Mouse (Mus musculus) midbrain, embryonic 16.5 days (tissue): Measurements from ENCODE around the gene Tob2. TPM values are rescaled to one million over a fixed set of nuclear protein-coding genes. Genes with fewer than 3 reads are reported as not detected.

Source experiments
- ATAC-seq: fragments of 200-750 bp; cut with Nextera tagmentation; 2 replicates; pipeline ENCODE4 v1.8.0; 2017; ENCODE audit warnings: moderate TSS enrichment
- H3K27ac ChIP-seq: fragments of 300-500 bp; sonication (generic); 2 replicates; pipeline ENCODE4 v1.5.1; 2014; ENCODE audit warnings: mild to moderate bottlenecking, low read length, mixed read lengths
- H3K27me3 ChIP-seq: fragments of 300-500 bp; sonication (generic); 2 replicates; pipeline ENCODE4 v1.6.1; 2014; ENCODE audit warnings: low read depth, low read length, mixed read lengths; ENCODE audit not compliant: control insufficient read depth, insufficient read depth
- H3K36me3 ChIP-seq: fragments of 300-500 bp; sonication (generic); 2 replicates; pipeline ENCODE4 v1.6.1; 2014; ENCODE audit warnings: mild to moderate bottlenecking, low read length, moderate library complexity, mixed read lengths; ENCODE audit not compliant: control insufficient read depth, insufficient read depth
- H3K4me1 ChIP-seq: fragments of 300-500 bp; sonication (generic); 2 replicates; pipeline ENCODE4 v1.6.1; 2014; ENCODE audit warnings: mild to moderate bottlenecking, low read length, mixed read lengths; ENCODE audit not compliant: control insufficient read depth, insufficient read depth
- H3K4me2 ChIP-seq: fragments of 300-500 bp; sonication (generic); 2 replicates; pipeline ENCODE4 v1.6.1; 2014; ENCODE audit warnings: mild to moderate bottlenecking, low read length, mixed read lengths
- H3K4me3 ChIP-seq: fragments of 300-500 bp; sonication (generic); 2 replicates; pipeline ENCODE4 v1.5.1; 2014; ENCODE audit warnings: low read depth, mild to moderate bottlenecking, low read length, moderate library complexity, mixed read lengths
- H3K9ac ChIP-seq: fragments of 300-500 bp; sonication (generic); 2 replicates; pipeline ENCODE4 v1.6.1; 2014; ENCODE audit warnings: low read depth, low read length, mixed read lengths
- H3K9me3 ChIP-seq: fragments of 300-500 bp; sonication (generic); replicated peaks from 2 replicates; pipeline ENCODE4 v1.6.1; 2014; ENCODE audit warnings: mild to moderate bottlenecking, low read length, mixed read lengths; ENCODE audit not compliant: control insufficient read depth, poor library complexity, severe bottlenecking
- WGBS: fragments of 180-500 bp; shearing (Covaris S2); extraction: QIAGEN DNeasy Blood & Tissue Kit; methylation state at CpG from one replicate; pipeline ENCODE4 v1.1.7; 2014; 5-methylcytosine and 5-hydroxymethylcytosine counted together
- polyA plus RNA-seq: library from polyadenylated mRNA; unstranded; fragments of >200 nt; fragmentation: Nextera tagmentation; extraction: Ambion mirVana; gene quantifications from 2 replicates; pipeline ENCODE4 v1.2.1, GENCODE M21; 2015

Tob2 gene
- polyA plus RNA-seq, 1 experiment from 2014 or later: 17.1 TPM

- H3K9me3 ChIP-seq: no peaks in the 10 kb centered on the region
- ATAC-seq: no peak
- H3K9ac ChIP-seq: no peak overlapping the region
- WGBS: 93% methylated on average over 7 of the region's 7 CpGs
- no peak overlapping the region for H3K27ac ChIP-seq
- no peaks in the 10 kb centered on the region for H3K27me3 ChIP-seq
- no peak overlapping the region for H3K4me3 ChIP-seq
- H3K4me1 ChIP-seq: no peaks in the 10 kb centered on the region
- H3K36me3 ChIP-seq: peaks cover 13% of the 10 kb centered on the region; the same call in 1 of the 2 replicates
- no peak overlapping the region for H3K4me2 ChIP-seq
Observed at GRCm38 (mm10) chr15:81891140-81891802, 32.7 kb upstream of the Tob2 start.

DNA sequence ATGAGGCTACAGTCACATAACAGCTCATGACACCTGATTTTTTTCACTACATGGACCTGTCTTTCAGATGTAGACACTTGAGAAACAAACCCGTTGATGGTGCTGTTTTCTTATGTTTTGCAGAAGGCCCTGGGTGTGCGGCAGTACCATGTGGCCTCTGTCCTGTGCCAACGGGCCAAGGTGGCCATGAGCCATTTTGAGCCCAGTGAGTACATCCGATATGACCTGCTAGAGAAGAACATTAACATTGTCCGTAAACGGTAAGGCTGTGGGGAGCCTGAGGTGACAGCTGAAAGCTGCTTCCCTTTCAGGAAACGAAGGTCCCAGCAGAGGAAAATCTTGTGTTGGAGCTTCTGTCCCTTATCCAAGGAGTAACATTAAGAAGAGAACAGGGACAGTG is 30.6 kb upstream of the Tob2 start:
- Histone ChIP-seq H3K36me3 (peaks cover 8% of the 10 kb centered on the region; the same call in 1 of the 2 replicates), H3K9ac (no peak overlapping the region)

GRCm38 (mm10) chr15:81886795-81887550 is 28.4 kb upstream of the Tob2 start:
- no peak overlapping the region for H3K9ac ChIP-seq
- H3K4me2 ChIP-seq: no peak overlapping the region
- no peak overlapping the region for H3K27ac ChIP-seq
- no peaks in the 10 kb centered on the region for H3K27me3 ChIP-seq
- no peaks in the 10 kb centered on the region for H3K9me3 ChIP-seq
- H3K4me3 ChIP-seq: no peak overlapping the region
- 95% methylated on average over 6 of the region's 6 CpGs for WGBS
- ATAC-seq: no peak
- no peaks in the 10 kb centered on the region for H3K4me1 ChIP-seq
- peaks cover 8% of the 10 kb centered on the region; the same call in 1 of the 2 replicates for H3K36me3 ChIP-seq

More for the DNA sequence above, 30.6 kb upstream of the Tob2 start:
- Histone ChIP-seq H3K4me2 (no peak overlapping the region), H3K27me3 (no peaks in the 10 kb centered on the region), H3K4me1 (no peaks in the 10 kb centered on the region), H3K4me3 (no peak overlapping the region), H3K27ac (no peak overlapping the region), H3K9me3 (no peaks in the 10 kb centered on the region)
- 97% methylated on average over 7 of the region's 7 CpGs for WGBS
- ATAC-seq: no peak

DNA sequence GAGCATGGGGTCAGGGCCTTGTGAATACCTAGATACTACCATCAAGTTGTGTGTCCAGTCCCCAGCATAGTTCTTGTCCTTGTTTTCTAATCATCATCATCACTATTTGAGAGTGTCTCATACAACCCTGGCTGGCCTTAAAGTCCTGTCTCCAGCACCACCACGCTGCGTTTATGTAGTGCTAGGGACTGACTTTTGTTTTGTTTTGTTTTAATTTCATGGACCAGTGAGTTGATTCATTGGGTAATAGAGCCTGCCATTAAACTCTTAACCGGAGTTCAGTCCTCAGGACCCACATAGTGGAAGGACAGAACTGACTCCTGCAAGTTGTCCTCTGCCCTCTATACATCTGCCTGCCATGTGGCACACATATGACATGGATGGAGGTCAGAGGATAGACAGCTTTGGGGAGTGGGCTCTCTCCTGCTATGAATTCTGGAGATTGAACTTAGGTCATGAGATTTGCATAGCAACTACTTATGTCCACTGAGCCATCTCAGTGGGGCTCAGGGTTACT is 26.9 kb upstream of the Tob2 start:
- WGBS: 84% methylated on average over 3 of the region's 3 CpGs
- no peak overlapping the region for H3K27ac ChIP-seq
- H3K9ac ChIP-seq: no peak overlapping the region
- ATAC-seq: no peak
- no peaks in the 10 kb centered on the region for H3K27me3 ChIP-seq
- H3K36me3 ChIP-seq: 0 out of 2 replicates have a peak, but pooled peaks cover 5% of the 10 kb centered on the region
- H3K4me2 ChIP-seq: no peak overlapping the region
- peaks cover 2% of the 10 kb centered on the region; the same call in 1 of the 2 replicates for H3K4me1 ChIP-seq
- H3K9me3 ChIP-seq: no peaks in the 10 kb centered on the region
- H3K4me3 ChIP-seq: no peak overlapping the region

- no peaks in the 10 kb centered on the region for H3K27me3 ChIP-seq
- peaks cover 19% of the 10 kb centered on the region for H3K4me1 ChIP-seq
- no peaks in the 10 kb centered on the region for H3K36me3 ChIP-seq
- no peak overlapping the region for H3K4me2 ChIP-seq
- H3K9me3 ChIP-seq: no peaks in the 10 kb centered on the region
- whole genome bisulfite sequencing: 85% methylated on average over 3 of the region's 3 CpGs
- no peak overlapping the region for H3K4me3 ChIP-seq
- no peak overlapping the region for H3K27ac ChIP-seq
- H3K9ac ChIP-seq: no peak overlapping the region
- no peak for ATAC-seq
Observed at GRCm38 (mm10) chr15:81882348-81882747, 23.8 kb upstream of the Tob2 start.

DNA sequence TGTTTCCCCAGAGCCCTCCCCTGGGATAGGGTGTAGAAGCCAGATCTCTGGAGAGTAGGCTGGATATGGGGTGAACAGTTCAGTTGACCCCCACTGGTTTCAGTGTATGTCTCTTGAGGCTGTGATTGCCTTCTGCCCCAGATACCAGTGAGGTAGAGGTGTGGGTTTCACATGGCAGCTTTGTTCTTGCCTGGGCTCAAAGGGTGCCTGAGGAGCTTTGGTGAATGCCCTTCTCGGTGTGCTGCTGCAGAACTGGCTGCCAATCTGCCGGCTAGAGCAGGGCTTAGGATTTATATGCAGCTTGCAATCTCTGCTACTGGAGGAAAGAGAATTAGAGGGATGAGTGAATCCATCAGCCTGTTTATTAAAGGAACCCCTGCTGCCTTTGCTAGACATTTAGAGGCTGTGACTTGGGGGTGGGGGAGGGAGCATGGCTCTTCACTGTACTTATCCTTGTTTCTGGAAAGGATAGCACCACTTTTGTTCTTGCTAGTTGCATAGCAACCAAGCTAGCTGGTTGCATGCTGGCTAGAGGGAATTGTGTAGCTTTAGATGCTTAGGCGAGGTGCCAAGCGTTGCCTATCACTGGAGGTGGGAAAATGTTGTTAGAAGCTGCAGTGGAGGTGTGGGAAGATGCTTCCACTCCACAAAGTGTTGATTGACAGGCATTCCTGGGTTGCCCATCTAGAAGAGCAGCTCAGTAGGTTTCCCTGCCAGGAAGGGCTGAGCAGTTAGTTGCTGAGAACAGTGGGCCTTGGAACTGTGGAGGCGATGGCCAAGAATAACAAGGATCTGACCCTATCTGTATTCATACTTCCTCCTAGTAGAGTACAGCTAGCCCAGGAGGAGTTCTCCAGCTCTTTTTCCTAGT is 21.2 kb upstream of the Tob2 start:
- H3K9me3 ChIP-seq: no peaks in the 10 kb centered on the region

DNA sequence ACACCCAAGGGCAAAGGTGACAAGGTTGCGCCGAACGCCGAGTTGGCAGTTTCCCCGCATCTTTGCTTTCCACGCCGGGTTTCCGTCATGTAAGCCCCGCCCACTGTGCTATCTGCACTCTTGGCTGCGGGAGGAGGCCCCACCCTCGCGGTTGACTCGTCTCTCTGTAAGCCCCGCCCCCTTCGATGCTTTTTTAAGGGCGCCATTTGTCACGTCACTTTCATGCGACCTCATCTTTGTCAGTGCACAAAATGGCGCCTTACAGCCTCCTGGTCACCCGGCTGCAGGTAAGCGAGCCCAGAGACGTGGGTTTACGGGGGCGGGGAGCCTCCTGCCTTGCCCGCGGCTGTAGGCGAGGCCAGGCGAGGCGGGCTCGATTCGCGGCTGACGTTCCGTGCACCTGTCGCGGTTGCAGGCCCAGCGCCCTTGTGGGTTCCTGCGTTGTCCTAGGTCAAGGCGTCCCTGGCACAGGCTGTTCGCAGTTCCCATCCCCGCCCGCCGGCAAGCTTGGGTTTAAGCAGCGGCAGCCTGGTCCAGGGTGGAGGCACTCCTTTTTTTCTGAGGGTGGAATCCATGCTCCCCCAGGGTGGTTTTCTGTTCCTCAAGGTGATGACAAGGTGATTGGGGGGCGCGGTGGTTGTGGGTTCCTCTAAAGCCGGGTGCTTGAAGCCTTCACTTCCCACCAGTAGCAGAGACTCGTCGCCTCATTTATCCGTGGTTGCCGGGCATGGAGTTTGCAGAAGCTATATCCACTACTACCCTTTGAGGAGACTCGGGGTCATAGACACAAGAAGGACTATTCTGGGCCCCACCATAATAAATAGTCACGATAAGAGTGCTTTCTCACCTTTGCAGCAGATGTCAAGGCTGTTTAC is 13.9 kb upstream of the Tob2 start, which contains the start of gene Aco2:
Aco2 (plus strand) TSS at position 48 of the 875 bp plus-strand sequence.
- peaks cover 20% of the 10 kb centered on the region for H3K36me3 ChIP-seq
- H3K27ac ChIP-seq: peak within 1 kb of the TSS; percentile 94
- peak within 1 kb of the TSS; percentile 86 for H3K4me2 ChIP-seq
- WGBS: under 1% methylated on average over 53 of the region's 53 CpGs
- no peaks in the 10 kb centered on the region for H3K9me3 ChIP-seq
- peak within 1 kb of the TSS; percentile 83 for H3K9ac ChIP-seq
- ATAC-seq: peak; percentile 81
- H3K27me3 ChIP-seq: no peaks in the 10 kb centered on the region
- peaks cover 25% of the 10 kb centered on the region for H3K4me1 ChIP-seq
- H3K4me3 ChIP-seq: peak within 1 kb of the TSS; percentile 74

More for the DNA sequence above, 21.2 kb upstream of the Tob2 start:
- WGBS: 22% methylated on average over 5 of the region's 5 CpGs
- no peaks in the 10 kb centered on the region for H3K36me3 ChIP-seq
- H3K4me1 ChIP-seq: peaks cover 22% of the 10 kb centered on the region
- H3K27me3 ChIP-seq: no peaks in the 10 kb centered on the region
- peak; percentile 93 for ATAC-seq
- H3K27ac ChIP-seq: peak overlapping the region; percentile 86
- H3K4me2 ChIP-seq: peak overlapping the region; percentile 24
- H3K4me3 ChIP-seq: no peak overlapping the region
- H3K9ac ChIP-seq: 0 out of 2 replicates have a peak overlapping the region, but pooled peaks have one; percentile 2
